Mouse (Mus musculus) right cerebral cortex, adult 2 months (tissue): ENCODE results near the gene Fcrl6.
A peak's percentile ranks its signal among the peaks of the same experiment; 100 is the strongest.

Experiments
- DNase-seq, 2 experiments: peaks; one replicate each; pipeline ENCODE4 v3.0.0; 2021 to 2022; ENCODE audit warnings: low spot score in 2 of 2

Fcrl6 gene

DNA sequence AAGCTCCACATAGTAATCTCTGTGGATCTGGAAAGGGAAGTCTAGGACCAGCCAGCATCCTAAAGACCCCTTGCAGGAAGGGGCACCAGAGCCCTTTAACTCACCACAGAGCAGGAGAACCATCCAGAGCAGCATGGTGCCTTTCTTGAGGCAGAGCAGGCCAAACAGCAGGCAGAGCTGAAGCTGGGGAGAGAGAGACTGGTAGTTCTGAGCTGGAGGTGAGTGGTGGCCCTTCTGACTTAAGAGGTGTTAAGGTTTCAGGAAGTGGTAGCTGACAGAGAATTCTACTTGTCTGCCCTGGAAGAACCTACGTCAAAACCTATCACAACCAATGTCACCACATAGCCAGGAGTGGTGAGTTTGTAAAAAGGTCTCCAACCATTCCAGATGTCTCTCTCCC lies at the start of gene Fcrl6:
Gene Fcrl6, minus strand, starts transcription at position 226 of the 400 bp plus-strand sequence.
- no peak for DNase-seq

DNA sequence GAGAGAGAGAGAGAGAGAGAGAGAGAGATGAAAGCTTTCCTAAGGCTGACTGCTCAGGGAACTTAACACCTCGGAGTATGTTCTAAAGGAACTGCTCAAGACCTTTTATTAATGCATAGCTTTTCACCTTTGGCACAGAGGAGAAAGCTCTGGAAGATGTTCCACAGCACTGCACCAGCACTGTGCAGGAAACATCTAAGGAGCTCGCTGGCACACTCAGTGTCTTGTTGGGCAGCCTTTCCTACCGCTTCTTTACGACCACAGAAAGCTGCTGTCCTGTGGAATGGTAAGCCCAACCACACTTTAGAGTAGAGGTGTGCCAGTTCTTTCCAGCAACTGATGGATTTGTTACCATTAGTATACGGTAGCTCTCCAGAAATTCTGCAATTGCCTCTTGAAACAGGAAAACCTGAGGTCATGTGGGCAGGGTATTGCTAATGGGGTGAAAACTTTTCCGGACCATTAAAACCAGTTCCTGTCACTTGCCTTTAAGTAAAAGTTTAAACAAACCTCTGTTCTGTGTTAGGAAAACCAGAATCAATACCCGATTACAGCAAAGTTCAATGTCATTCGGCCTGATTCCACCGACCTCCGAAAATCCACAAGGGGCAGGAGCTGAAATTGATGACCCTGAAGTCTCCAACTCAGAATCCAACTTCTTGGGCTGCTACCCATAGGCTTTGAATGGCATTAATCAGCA lies 49.1 kb upstream of the Fcrl6 start:
- no peak for DNase-seq

DNA sequence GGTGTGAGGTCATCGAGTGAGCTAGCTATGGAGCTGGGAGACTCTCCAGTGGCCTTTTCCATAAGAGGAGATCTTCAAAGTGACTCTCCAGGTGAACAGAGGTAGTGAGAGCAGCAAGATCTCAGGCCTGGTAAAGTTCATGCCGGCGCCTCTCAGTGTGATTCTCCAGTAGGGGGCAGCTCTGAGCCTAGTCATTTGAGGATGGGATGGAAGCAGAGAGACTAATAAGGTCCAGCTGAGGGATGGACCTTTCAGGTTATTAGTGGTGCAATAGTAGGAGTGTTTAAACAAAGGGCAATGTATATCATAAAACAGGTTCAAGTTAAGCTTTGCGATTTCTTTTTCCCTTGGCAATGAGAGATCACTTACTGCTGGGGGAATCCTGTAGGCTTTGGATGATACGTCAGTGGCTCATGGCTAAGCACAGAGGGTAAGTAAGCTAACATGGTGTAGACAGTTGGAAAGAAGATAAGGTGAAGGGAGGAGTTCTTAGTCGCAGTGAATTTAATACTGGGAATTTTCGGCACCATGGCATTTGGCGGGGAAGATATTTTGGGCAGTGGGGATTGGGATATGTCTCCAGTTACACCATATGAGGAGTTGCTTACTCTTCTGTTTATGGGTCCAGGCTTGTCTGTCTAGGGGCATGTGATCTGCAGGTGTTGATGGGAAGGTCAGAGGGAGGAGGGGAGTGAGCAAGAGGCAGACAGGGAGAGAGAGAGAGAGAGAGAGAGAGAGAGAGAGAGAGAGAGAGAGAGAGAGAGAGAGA lies 48.4 kb upstream of the Fcrl6 start:
- DNase-seq = peak in 1 of 2 experiments; percentile 23

DNA sequence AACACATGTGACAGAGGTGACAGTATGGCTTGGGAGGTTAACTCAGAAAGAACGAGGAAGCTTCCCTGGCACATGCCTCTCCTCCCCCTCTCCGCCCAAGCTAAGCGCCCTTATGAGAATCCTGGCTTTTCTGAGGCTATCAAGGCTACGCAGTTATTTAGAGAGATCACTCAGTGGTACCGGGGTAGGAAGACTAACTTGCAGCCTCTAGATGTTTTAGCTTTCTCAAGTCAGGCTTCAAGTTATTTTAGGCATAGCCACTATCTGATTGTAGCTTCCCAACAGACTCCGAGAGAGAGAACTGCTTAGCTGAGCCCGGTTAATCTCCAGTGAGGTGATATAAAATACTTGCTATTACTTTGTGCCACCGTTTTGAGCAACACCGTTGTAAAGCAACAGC lies 47.0 kb upstream of the Fcrl6 start:
- DNase-seq = no peak

DNA sequence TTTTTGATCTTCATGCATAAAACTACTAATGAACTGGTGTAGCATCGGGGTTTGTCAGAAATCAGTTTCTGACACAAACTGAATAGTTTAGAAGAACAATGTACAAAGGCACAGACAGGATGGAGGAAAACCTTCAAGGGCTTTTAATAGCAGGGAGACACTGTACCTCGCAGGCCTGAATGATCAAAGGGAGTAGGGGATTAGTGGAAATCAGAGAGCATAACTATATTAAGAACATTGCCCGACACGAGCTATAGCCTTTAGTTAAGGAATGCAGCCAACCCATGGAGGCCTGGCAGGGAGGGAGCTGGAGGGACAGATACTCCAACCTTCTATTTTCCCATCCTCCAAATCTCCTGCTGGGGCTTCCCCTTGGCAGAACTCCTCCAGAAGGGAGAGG lies 44.9 kb upstream of the Fcrl6 start:
- no peak for DNase-seq

DNA sequence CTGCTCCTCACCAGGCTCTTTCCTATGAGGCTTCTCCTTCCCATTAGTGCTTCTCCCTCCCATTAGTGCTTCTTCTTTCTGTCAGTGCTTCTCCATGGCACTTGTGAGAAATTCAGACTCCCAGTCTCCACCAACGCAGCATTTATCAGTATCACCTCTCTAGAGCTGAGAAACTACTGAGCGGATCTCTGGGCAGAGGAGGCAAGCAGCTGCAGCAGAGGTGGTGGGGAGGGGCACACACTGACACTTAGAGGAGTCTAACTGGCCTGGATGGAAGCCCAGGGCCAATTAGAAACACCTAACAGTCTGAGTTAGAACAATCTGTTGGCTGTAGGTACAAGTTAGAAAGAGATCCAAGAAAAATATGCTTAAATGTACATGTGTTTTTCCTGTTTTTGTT lies 36.4 kb upstream of the Fcrl6 start:
- DNase-seq = no peak

DNA sequence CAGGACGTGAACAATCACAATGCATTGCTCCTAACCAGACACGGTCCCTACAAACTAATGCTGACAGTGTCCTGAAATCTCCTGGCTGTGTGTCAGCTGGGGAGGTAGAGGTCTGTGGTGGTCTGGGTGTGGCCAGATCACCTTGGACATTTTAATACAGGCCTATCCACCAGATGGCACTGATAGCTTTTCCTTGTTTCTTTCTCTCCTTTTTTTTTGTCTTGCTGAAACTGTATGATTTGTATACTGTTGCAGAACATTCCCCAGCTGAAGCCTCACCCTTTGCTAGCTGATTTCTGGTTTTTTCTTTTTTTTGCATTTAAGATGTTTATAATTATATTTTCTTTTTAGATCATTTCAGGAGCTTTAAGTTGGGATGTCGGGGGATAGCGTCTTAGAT lies 35.5 kb upstream of the Fcrl6 start:
- DNase-seq = no peak

DNA sequence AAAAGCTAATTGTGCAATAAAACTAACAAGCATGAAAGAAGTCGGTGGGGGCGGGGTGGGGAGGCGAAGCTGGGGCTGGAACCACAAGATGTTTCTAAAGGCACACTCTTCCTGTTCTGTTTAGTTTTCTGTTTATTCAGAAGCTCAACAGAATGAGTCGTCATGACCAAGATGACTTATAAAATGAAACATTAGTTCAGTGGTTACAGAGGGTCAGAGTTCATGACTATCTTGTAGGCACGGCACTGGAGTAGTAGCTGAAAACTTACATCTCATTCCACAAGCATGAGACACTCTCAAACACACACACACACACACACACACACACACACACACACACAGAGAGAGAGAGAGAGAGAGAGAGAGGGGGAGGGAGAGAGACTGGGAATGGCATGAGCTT lies 33.9 kb upstream of the Fcrl6 start:
- no peak for DNase-seq

DNA sequence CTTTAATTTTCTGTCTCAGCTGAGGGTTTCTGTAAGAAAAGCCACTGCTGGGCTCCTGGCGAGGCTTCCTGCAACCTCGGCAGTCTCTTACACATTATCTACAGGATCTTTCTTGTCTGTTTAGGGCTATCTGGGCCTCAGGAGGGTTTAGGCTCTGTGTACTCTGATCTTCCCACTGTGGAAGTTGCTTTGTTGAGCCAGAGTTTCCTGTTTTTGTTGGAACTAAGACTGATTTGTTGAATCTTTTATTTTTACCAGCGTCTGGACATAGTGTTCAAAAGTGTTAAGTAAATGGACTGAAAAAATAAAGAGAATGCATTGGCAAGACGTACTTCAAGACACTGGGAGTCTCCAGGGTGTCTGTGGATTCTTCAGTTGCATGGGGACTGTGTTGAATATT lies 32.9 kb upstream of the Fcrl6 start:
- DNase-seq = no peak

DNA sequence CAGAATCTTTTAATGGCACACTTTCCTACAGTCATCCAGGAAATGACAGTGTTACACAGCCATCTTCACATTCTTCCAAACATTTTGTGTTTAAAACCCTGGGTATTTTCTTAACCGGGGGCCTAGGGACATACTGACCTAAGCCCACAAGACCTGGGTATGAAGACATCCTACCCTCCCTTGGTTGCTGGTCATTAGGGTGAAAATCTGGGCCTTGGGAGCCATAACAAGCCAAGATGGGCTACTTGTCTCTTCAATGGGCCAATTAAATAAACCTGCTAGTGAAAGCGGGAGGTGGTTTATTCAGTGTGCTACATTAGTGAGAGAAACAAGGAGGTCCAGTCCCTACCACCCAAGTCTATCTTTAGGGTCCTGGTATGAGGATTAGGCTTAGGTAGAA lies 31.8 kb upstream of the Fcrl6 start:
- no peak for DNase-seq

DNA sequence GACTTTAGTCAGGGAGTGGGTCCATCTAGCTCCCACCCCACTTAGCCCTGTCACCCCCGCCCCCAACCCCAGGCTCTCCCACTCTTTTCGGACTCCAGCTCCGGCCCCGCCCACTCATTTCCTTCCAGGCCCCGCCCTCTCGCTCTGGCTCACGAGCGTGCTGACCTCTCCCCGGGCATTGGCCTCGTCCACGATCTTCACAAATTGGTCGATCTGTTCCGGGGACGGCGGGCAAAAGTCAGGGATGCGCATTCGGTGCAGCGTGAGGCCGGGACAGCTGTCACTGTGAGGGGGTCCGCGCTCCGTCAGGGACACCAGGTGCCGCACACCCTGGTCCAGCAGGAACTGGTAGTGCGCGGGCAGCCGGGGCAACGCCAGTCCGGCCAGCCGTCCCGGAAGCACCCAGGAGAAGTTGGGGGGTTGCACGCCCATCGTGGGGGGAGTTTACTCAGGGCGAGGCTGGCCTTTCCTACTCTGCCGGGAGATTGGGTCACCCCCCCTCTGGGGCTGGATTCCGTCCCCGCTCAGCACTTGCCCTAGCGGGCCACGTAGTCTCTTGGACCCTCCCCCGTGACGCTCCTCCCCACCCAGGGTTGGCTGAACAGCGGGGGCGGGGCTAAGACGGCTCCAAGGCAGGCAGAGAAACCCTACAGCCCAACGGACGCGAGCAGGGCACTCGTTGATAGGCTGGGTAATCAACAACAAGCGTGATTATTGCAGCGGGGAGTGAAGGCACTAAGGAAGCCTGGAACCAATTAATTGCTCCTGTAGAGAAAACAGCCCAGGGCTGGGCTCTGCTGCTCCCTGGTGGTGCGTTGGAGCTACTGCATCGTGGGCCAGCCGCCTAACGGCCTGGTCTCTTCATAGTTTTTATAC lies 30.3 kb upstream of the Fcrl6 start, which contains the start of gene Dusp23:
Gene Dusp23, minus strand, starts transcription at position 512 of the 876 bp plus-strand sequence.
- peak; percentile 90 to 92 for DNase-seq

DNA sequence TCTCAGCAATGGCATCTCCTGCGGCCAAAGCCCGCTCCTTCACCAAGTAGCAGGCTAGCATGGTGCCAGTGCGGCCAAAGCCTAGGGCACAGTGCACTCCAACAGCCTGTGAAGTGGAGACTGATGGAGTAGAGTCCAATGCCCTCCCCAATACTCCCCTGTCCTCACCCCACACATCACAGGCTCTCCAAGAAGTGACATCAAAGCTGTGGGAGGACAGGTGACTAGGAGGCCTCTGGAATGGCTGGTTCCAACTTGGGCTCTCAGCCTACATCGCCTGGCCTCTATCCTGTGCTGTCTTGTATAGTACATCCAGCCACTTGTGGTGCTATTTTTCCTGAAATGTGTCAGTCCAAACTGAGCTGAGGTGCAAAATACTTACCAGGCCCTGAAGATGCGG lies 29.4 kb upstream of the Fcrl6 start:
- DNase-seq = no peak

DNA sequence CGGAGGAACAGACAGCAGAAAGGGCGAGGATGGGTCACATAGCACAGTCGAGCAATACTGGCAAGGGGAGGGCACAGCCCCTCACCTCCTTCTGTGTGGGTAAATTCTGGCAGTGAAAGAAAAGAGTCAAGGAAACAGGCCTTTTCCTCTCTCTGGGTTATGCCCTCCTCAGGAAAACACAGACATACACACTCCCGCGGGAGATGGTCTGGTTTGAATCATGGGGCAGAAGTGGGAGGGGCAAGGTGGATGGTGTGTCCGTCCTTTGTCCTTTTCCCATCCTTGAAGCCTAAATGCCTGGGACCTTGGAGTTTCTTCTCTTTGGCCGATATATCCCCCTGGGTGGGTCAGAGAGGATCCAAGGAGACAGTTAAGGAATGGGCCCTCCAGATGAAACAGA lies 27.5 kb upstream of the Fcrl6 start:
- DNase-seq = no peak

DNA sequence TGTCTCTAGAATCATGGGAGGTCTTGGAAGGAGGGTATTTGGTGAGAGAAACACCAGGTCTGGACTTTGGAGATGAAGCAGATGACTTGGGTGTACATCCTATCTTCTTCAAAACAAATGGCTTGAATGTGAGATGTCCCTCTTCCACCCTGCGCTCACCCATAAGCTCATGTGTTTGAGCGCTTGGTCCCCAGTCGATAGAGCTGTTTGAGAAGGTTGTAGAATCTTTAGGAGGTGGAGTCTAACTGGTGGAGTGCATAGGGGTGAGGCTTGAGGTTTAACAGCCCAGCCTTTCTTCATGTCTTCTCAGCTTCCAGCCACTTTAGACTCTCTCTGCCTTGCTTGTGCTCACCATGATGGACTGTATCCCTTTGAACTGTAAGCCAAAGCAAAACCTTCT lies 24.0 kb upstream of the Fcrl6 start:
- DNase-seq = no peak

DNA sequence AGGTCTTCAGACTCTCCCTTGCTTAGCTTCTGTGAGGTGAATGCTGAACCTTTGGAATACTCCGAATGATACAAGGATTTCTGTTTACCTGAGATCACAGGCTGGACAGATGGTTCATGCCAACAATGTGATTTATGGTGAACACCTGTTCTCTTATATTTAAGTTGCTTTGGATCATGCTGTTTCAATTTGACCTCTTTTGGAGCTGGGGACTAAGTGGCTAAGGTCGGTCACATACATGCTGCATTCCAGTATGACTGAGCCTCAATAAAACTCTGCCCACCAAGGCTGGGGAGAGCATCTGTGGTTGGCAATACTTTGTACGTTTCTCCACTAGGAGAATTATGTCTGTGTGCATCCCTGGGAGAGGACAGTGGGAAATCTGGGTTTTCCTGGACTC lies 21.7 kb upstream of the Fcrl6 start:
- no peak for DNase-seq

DNA sequence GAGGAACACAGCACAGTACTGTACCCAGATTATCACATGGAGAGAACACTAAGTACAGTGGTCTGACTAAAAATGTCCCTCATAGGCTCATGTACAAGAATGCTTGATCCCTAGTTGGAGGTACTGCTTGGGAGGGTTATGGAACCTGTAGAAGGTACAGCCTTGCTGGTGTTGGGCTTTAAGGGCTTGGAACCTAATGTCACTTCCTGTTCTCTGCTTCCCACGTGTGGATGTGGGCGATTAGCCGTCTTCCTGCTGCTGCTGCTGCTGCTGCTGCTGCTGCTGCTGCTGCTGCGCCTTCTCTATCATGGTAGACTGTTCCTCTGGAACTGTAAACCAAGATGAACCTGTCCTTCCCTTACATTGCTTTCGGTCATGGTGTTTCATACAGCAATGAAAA lies 21.2 kb upstream of the Fcrl6 start:
- no peak for DNase-seq

DNA sequence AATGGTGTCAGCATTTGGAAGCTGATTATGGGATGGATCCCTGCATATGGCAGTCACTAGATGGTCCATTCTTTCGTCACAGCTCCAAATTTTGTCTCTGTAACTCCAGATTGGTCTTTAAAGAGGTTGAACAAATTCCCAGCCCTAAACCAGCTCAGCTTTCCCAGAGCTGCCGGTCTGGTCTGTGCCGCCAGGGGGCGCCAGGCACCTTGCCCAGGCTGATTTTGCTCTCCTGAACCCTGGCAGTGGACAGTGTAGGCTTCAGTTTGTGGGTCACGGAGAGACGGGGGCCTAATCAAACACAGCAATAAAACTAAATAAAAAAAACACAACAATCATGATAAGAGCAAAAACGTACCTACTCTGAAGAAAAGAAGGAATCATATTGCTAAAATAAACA lies 16.9 kb upstream of the Fcrl6 start:
- DNase-seq = peak; percentile 64 to 67

DNA sequence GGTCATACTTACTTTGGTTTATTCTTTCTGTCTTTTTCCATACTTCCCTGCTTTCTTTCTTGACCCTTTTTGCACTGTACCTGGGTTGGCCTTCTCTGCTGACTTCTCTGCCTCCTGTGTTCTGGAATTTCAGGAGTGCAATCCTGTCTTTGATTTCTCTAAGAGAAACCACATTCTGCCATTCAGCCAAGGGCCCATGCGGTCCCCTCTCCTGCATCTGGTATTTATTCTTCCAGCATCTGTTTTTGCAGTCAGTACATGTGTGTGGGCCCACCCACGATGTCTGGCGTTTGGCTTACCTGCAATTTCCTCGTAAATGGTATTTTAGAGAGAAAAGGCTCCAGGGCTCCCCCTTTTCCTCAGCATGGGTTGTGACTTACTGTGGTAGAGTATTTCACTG lies 15.8 kb upstream of the Fcrl6 start:
- DNase-seq = no peak

DNA sequence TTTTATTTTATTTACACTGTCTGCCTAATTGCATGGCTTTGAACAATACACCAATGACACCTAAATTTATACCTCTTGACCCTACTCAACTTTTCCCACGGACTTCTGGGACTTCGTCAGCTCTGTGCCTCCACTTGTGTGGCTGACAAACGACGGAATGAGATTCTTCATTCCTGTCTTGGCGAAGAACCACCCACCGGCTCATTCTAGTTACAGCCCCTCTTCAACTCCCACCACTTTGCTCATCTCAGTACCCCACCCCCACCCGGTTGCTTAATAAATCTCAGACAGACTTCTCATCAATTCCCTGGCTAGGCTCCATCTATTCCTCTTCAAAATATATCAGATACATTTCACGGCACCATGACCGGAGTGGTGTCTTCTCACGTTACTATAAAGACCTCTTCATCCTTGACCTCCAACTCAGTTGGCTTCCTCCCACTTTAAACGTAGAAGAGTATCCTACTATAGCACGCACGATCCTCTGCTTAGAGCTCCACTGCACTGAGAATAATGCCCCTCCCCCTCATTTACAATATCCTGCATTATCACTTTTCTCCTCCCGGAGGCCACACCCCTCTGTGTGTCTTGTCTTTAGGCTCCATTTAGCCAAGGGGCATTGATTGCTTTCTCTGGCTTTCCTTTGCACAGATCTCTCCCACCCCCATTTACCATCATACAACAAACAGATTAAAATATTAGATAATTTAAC lies 15.2 kb upstream of the Fcrl6 start:
- no peak for DNase-seq

DNA sequence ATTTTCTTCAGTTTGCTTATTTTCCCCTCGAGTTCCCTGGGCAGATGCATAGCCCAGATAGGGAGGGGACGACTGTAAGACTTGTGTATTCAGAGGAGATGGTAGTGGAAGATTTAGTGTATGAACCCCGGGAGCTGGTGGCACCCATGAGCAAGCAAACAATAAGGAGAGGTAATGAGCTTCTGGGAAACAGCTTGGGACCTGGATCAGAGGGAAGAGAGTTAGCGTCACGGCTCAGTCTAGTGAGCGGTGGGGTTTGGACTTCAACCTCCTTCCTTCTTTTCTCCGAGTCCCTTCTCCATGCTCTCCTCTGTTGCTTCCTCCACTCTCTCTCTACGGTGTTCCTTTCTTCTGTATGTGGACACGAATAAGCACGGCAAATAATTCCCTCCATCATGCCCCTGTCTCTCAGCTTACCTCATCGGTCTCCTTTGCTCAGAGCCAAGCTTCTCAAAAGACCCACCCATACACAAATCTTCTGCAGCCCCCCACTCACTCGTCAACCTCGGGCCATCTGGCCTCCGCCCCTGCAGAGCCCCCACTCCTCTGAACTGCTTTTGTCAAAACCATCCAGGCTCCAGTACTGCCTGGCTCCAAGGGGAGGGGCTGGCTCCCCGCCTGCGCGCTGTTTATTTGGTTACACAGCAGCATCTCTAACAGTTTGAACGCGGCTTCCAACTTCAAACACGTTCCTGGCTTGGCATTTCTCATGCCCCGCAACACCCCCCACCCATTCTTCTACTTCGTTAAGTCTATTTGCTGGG lies 14.4 kb upstream of the Fcrl6 start:
- peak; percentile 31 to 50 for DNase-seq

DNA sequence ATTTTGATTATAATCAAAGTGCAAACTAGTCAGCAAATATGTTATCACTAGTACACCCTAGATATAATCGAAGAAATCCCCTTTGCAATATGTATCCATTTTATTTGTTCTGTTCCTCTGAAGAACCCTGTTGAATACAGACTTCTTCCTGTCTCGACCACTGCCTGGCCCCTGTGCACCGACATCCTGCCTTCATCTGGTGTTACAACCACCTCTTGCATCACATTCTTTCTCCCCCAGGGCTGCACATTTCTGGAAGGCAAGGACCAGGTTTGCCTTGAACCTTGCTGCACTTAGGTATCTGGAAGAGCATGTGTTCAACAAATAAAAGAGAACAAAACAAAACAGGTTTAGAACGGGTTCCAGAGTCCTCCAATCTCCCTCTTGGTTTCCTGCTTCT lies 13.1 kb upstream of the Fcrl6 start:
- no peak for DNase-seq
